Mouse (Mus musculus) forebrain, embryonic 14.5 days (tissue): Measurements from ENCODE around the gene Usp36. TPM values are rescaled to one million over a fixed set of nuclear protein-coding genes. Genes with fewer than 3 reads are reported as not detected.
A peak's percentile ranks its signal among the peaks of the same experiment; 100 is the strongest.
"Not testable (repeated sequence)": the region's sequence is repeated elsewhere in the genome, so short reads cannot be mapped to it uniquely, and the experiment has no call there.

Source experiments
- ATAC-seq: fragments of 200-750 bp; cut with Nextera tagmentation; 2 replicates; pipeline ENCODE4 v1.8.0; 2017; ENCODE audit warnings: mild to moderate bottlenecking, moderate library complexity
- DNase-seq: peaks from one replicate; pipeline ENCODE4 v3.0.0-alpha.2; 2015; ENCODE audit warnings: low spot score
- H3K27ac ChIP-seq: fragments of 300-500 bp; sonication (generic); 2 replicates; pipeline ENCODE4 v1.5.1; 2014; ENCODE audit warnings: low read depth, mild to moderate bottlenecking, control low read depth, low read length, moderate library complexity
- H3K27me3 ChIP-seq: fragments of 300-500 bp; sonication (generic); replicated peaks from 2 replicates; pipeline ENCODE4 v1.6.1; 2014; ENCODE audit warnings: low read length, control low read depth, mixed read lengths; ENCODE audit not compliant: control insufficient read depth, insufficient read depth
- H3K36me3 ChIP-seq: fragments of 300-500 bp; sonication (generic); 2 replicates; pipeline ENCODE4 v1.6.1; 2014; ENCODE audit warnings: low read length, control low read depth; ENCODE audit not compliant: control insufficient read depth, insufficient read depth
- H3K4me1 ChIP-seq: fragments of 300-500 bp; sonication (generic); 2 replicates; pipeline ENCODE4 v1.6.1; 2014; ENCODE audit warnings: antibody characterized with exemption, low read length, control low read depth; ENCODE audit not compliant: control insufficient read depth, insufficient read depth
- H3K4me2 ChIP-seq: fragments of 300-500 bp; sonication (generic); 2 replicates; pipeline ENCODE4 v1.6.1; 2014; ENCODE audit warnings: mild to moderate bottlenecking, control low read depth, low read length
- H3K4me3 ChIP-seq: fragments of 300-500 bp; sonication (generic); 2 replicates; pipeline ENCODE4 v1.5.1; 2014; ENCODE audit warnings: low read depth, low read length, control low read depth
- H3K9ac ChIP-seq: fragments of 300-500 bp; sonication (generic); 2 replicates; pipeline ENCODE4 v1.6.1; 2014; ENCODE audit warnings: mild to moderate bottlenecking, low read length, control low read depth, moderate library complexity
- H3K9me3 ChIP-seq: fragments of 300-500 bp; sonication (generic); replicated peaks from 2 replicates; pipeline ENCODE4 v1.6.1; 2016; ENCODE audit warnings: low read length, control low read depth, mixed read lengths; ENCODE audit not compliant: control insufficient read depth
- WGBS: fragments of 180-500 bp; shearing (Covaris S2); extraction: QIAGEN DNeasy Blood & Tissue Kit; methylation state at CpG from one replicate; pipeline ENCODE4 v1.1.7; 2014; 5-methylcytosine and 5-hydroxymethylcytosine counted together
- polyA plus RNA-seq: library from polyadenylated mRNA; unstranded; fragments of >200 nt; fragmentation: Nextera tagmentation; extraction: Ambion mirVana; gene quantifications from 2 replicates; pipeline ENCODE4 v1.2.1, GENCODE M21; 2014

Usp36 gene
- polyA plus RNA-seq, 1 experiment from 2014 or later, result 7.1 TPM

- Histone ChIP-seq H3K4me1 (no peaks in the 10 kb centered on the region), H3K4me3 (no peak overlapping the region), H3K27ac (no peak overlapping the region), H3K36me3 (peaks cover 39% of the 10 kb centered on the region), H3K4me2 (no peak overlapping the region), H3K27me3 (no peaks in the 10 kb centered on the region), H3K9me3 (no peaks in the 10 kb centered on the region), H3K9ac (no peak overlapping the region)
- ATAC-seq (no peak), DNase-seq (no peak)
- WGBS, result 87% methylated on average over 8 of the region's 8 CpGs
Measured at GRCm38 (mm10) chr11:118316231-118316806, 26.3 kb upstream of the Usp36 start.

GRCm38 (mm10) chr11:118312132-118312723 is 22.2 kb upstream of the Usp36 start:
- Histone ChIP-seq H3K36me3 (peaks cover 45% of the 10 kb centered on the region), H3K9me3 (no peaks in the 10 kb centered on the region; the same call in 1 of the 2 replicates), H3K4me1 (no peaks in the 10 kb centered on the region), H3K4me2 (no peak overlapping the region), H3K27ac (no peak overlapping the region), H3K4me3 (no peak overlapping the region), H3K9ac (no peak overlapping the region), H3K27me3 (no peaks in the 10 kb centered on the region)
- ATAC-seq (no peak), DNase-seq (no peak)
- WGBS, result 89% methylated on average over 6 of the region's 6 CpGs

GRCm38 (mm10) chr11:118307962-118308361 is 17.9 kb upstream of the Usp36 start:
- whole genome bisulfite sequencing, result 81% methylated on average over 2 of the region's 2 CpGs
- not testable (repeated sequence) for H3K9ac ChIP-seq
- H3K36me3 ChIP-seq, result peaks cover 37% of the 10 kb centered on the region

GRCm38 (mm10) chr11:118303959-118304358 is 13.9 kb upstream of the Usp36 start:
- WGBS, result 91% methylated on average over 4 of the region's 4 CpGs
- H3K9ac ChIP-seq, H3K4me2 ChIP-seq, DNase-seq, H3K4me1 ChIP-seq, ATAC-seq, H3K4me3 ChIP-seq, H3K27ac ChIP-seq, H3K27me3 ChIP-seq, H3K9me3 ChIP-seq: not testable (repeated sequence)
- H3K36me3 ChIP-seq, result peaks cover 20% of the 10 kb centered on the region

More at GRCm38 (mm10) chr11:118307962-118308361, 17.9 kb upstream of the Usp36 start:
- not testable (repeated sequence) for H3K27ac ChIP-seq, H3K27me3 ChIP-seq, DNase-seq, H3K4me3 ChIP-seq, H3K9me3 ChIP-seq, H3K4me2 ChIP-seq, ATAC-seq, H3K4me1 ChIP-seq

- 78% methylated on average over 2 of the region's 2 CpGs for WGBS
- DNase-seq, result no peak
- Histone ChIP-seq H3K27me3 (no peaks in the 10 kb centered on the region), H3K4me2 (no peak overlapping the region), H3K4me1 (no peaks in the 10 kb centered on the region), H3K27ac (no peak overlapping the region), H3K4me3 (no peak overlapping the region), H3K36me3 (peaks cover 13% of the 10 kb centered on the region), H3K9ac (no peak overlapping the region), H3K9me3 (no peaks in the 10 kb centered on the region)
- no peak for ATAC-seq
Measured at GRCm38 (mm10) chr11:118298810-118299209, 8.8 kb upstream of the Usp36 start.

GRCm38 (mm10) chr11:118297967-118298366 is 7.9 kb upstream of the Usp36 start:
- Histone ChIP-seq H3K9ac (no peak overlapping the region), H3K27me3 (no peaks in the 10 kb centered on the region), H3K27ac (no peak overlapping the region), H3K36me3 (peaks cover 6% of the 10 kb centered on the region), H3K9me3 (no peaks in the 10 kb centered on the region), H3K4me2 (no peak overlapping the region), H3K4me3 (no peak overlapping the region), H3K4me1 (no peaks in the 10 kb centered on the region)
- DNase-seq, result no peak
- 86% methylated on average over 3 of the region's 3 CpGs for WGBS
- ATAC-seq, result no peak

GRCm38 (mm10) chr11:118295026-118295425 is 5.0 kb upstream of the Usp36 start:
- WGBS, result 71% methylated on average over 2 of the region's 2 CpGs
- H3K36me3 ChIP-seq, result no peaks in the 10 kb centered on the region
- DNase-seq, result peak; percentile 24

GRCm38 (mm10) chr11:118292671-118293070 is 2.6 kb upstream of the Usp36 start:
- WGBS, result 53% methylated on average over 6 of the region's 6 CpGs
- DNase-seq, result no peak
- no peaks in the 10 kb centered on the region for H3K27me3 ChIP-seq

More at GRCm38 (mm10) chr11:118295026-118295425, 5.0 kb upstream of the Usp36 start:
- H3K4me3 ChIP-seq, result no peak overlapping the region
- no peaks in the 10 kb centered on the region for H3K9me3 ChIP-seq
- no peak for ATAC-seq
- peaks cover 6% of the 10 kb centered on the region; the same call in 1 of the 2 replicates for H3K4me1 ChIP-seq
- no peak overlapping the region for H3K27ac ChIP-seq
- no peak overlapping the region for H3K4me2 ChIP-seq
- no peaks in the 10 kb centered on the region for H3K27me3 ChIP-seq
- no peak overlapping the region for H3K9ac ChIP-seq

GRCm38 (mm10) chr11:118289562-118289961 is 482 bp downstream of the Usp36 start:
- peak overlapping the region; percentile 61 for H3K27ac ChIP-seq
- H3K4me1 ChIP-seq, result peaks cover 14% of the 10 kb centered on the region
- no peaks in the 10 kb centered on the region for H3K27me3 ChIP-seq
- H3K4me3 ChIP-seq, result peak overlapping the region; percentile 64
- no peak for ATAC-seq
- H3K9me3 ChIP-seq, result no peaks in the 10 kb centered on the region
- peak overlapping the region; percentile 67 for H3K9ac ChIP-seq
- DNase-seq, result no peak
- 0% methylated on average over 22 of the region's 22 CpGs for WGBS
- H3K36me3 ChIP-seq, result peaks cover 32% of the 10 kb centered on the region
- H3K4me2 ChIP-seq, result peak overlapping the region; percentile 68

More at GRCm38 (mm10) chr11:118292671-118293070, 2.6 kb upstream of the Usp36 start:
- Histone ChIP-seq H3K27ac (no peak overlapping the region), H3K9ac (no peak overlapping the region), H3K9me3 (no peaks in the 10 kb centered on the region), H3K4me3 (no peak overlapping the region), H3K4me1 (peaks cover 14% of the 10 kb centered on the region), H3K36me3 (peaks cover 1% of the 10 kb centered on the region), H3K4me2 (no peak overlapping the region)
- no peak for ATAC-seq
